Mouse (Mus musculus) adrenal gland, adult 2 months (tissue): ENCODE measurements at regions not wholly inside any gene's neighbourhood (a gene's known extent, or its start where the extent isn't known, plus 50 kb on each side); places are given as distances from the start of the nearest gene placed in this dataset.
A peak's percentile ranks its signal among the peaks of the same experiment; 100 is the strongest.

ENCODE experiments used
- DNase-seq: peaks from one replicate; pipeline ENCODE4 v3.0.0; 2021

- DNase-seq: peak; percentile 48
These were observed 279.6 kb downstream of the Maf start for GRCm38 (mm10) chr8:115428022-115428421.

GRCm38 (mm10) chr8:115427490-115427889 lies 280.1 kb downstream of the Maf start:
- peak; percentile 51 for DNase-seq

GRCm38 (mm10) chr8:115426543-115426942 lies 281.1 kb downstream of the Maf start:
- DNase-seq: no peak

GRCm38 (mm10) chr8:115425360-115425759 lies 282.2 kb downstream of the Maf start:
- no peak for DNase-seq

- no peak for DNase-seq
These were observed 283.9 kb downstream of the Maf start for GRCm38 (mm10) chr8:115423682-115424081.

GRCm38 (mm10) chr8:115423056-115423455 lies 284.5 kb downstream of the Maf start:
- DNase-seq: peak; percentile 79

GRCm38 (mm10) chr8:115420536-115420935 lies 287.1 kb downstream of the Maf start:
- no peak for DNase-seq

- DNase-seq: peak; percentile 32
These were observed 287.5 kb downstream of the Maf start for GRCm38 (mm10) chr8:115420131-115420530.

GRCm38 (mm10) chr8:115418056-115418455 lies 289.5 kb downstream of the Maf start:
- DNase-seq: no peak

GRCm38 (mm10) chr8:115414061-115414473 lies 293.5 kb downstream of the Maf start:
- DNase-seq: peak; percentile 59

GRCm38 (mm10) chr8:115411756-115412155 lies 295.8 kb downstream of the Maf start:
- DNase-seq: no peak

- DNase-seq: peak; percentile 44
These were observed 296.5 kb downstream of the Maf start for GRCm38 (mm10) chr8:115411061-115411460.

- peak; percentile 20 for DNase-seq
These were observed 297.4 kb downstream of the Maf start for GRCm38 (mm10) chr8:115410191-115410590.

- no peak for DNase-seq
These were observed 300.1 kb downstream of the Maf start for GRCm38 (mm10) chr8:115407535-115407934.

GRCm38 (mm10) chr8:115403601-115404000 lies 304.0 kb downstream of the Maf start:
- no peak for DNase-seq

- peak; percentile 65 for DNase-seq
These were observed 305.0 kb downstream of the Maf start for GRCm38 (mm10) chr8:115402471-115403197.
